Mouse (Mus musculus): ENCODE results near the gene Lcor. TPM values are rescaled to one million over a fixed set of nuclear protein-coding genes. Genes with fewer than 3 reads are reported as not detected.
A peak's percentile ranks its signal among the peaks of the same experiment; 100 is the strongest.

Lcor gene
- 10 to 100 TPM; 13.7 to 13.8 TPM for total RNA-seq (2021)

DNA sequence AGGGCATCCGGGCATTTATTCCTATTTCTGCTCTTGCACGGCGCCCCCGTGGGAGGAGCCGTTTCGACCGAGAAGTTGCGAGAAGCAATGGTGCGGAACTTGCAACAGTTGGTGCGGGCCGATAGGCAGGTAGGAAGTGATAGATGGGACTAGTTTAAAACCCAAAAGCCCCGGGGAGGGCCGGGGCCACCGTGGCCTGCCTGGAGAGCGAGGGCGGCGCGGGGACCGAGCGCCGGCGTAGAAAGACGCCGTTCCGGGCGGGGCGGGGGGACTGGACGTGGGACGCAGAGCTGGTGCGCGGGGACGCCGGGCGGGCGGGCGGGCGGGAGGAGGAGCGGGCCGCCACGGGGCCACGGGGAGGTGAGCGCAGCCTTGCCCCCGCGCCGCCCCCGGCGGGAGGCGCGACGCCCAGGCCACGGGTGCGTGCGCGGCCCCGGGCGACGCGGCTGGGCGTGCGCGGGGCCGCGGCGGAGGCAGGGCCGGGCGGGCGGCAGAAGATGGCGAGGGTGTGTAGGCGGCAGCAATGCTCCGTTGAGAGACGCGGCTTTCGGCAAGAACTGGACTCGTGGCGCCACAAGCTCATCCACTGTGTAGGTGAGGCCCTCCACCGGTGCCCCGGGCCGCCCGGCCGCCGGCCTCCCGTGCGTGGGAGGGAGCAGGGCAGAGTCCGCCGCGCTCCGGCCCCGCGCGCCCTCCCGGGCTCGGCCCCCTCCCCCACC, at the start of gene Lcor:
TSS of gene Lcor (plus strand) at position 448 of the 719 bp plus-strand sequence.
- intact Hi-C loops (cut with DNase I): no loop called here
- DNase-seq: peak; percentile 88 to 91

DNA sequence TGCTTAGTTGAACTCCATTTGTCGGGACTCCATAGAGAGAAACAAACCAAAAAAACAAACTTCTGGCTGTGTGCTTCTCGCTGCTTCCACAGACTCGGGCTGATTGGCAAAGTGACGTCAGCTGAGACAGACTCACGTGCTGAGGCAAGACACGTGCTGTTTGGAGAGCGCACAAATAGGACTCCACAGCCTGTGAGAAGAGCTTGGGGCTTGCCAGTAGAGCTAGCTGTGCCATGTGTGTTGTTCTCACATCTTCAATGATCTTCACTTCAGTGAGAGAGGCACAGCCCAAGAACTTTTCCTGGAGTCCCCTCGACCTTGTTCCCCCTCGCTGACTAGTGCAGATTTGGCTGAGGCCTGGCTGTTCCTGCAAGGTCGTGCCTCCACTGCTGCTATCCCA, 47.1 kb upstream of the Lcor start:
- intact Hi-C loops (cut with DNase I): no loop called here
- no peak for DNase-seq

DNA sequence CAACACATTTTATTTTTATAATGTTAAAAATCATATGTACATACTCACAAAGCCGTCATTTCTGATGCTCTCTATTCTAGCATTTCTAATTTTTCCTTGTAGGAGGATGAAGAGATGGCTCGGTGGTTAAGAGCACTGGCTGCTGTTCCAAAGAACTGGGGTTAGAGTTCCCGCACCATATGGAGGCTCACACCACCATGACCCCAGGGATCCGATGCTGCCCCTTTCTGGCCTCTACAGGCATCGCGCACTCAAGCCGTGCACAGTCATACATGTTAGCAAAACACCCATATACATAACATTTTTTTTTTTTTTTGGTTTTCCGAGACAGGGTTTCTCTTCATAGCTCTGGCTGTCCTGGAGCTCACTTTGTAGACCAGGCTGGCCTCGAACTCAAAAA, 46.0 kb upstream of the Lcor start:
- intact Hi-C loops (cut with DNase I): no loop called here
- DNase-seq: no peak

DNA sequence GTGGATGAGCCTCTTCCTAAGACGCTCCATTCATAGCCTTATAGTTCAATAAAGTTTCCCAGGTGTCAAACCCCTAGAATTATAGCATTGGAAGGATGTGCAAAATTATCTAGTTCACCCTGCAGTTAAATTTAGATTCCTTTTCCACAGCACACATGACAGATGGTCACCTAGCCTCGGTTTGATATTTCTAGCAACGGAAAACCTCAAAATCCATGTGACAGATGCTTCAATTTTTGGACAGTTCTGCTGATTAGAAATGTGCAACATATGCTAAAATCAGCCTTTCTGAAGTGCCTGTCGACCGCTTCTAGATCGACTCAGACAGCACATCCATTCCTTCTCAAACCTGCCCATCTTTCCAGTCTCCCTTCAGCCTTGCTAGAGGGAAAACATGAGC, 43.5 kb upstream of the Lcor start:
- intact Hi-C loops (cut with DNase I): no loop called here
- DNase-seq: no peak

DNA sequence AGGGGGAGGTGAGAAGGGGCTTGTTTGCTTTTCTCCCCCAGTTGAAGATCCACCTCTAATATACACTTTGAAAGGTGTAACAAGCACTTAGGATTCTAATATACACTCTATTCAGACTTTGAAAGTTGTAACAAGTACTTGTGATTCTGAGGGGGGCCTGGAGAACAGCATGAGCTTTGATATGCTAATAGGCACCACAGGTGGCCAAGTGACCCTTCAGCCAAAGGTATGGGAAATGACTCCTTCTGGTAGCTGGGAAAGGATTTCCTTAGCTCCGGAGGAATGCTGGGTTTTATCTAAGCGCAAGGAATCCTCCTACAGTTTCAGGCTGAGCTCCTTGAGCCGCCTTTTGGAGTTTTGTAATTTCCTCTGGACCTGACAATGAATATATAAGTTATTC, 41.0 kb upstream of the Lcor start:
- intact Hi-C loops (cut with DNase I): no loop called here
- no peak for DNase-seq

DNA sequence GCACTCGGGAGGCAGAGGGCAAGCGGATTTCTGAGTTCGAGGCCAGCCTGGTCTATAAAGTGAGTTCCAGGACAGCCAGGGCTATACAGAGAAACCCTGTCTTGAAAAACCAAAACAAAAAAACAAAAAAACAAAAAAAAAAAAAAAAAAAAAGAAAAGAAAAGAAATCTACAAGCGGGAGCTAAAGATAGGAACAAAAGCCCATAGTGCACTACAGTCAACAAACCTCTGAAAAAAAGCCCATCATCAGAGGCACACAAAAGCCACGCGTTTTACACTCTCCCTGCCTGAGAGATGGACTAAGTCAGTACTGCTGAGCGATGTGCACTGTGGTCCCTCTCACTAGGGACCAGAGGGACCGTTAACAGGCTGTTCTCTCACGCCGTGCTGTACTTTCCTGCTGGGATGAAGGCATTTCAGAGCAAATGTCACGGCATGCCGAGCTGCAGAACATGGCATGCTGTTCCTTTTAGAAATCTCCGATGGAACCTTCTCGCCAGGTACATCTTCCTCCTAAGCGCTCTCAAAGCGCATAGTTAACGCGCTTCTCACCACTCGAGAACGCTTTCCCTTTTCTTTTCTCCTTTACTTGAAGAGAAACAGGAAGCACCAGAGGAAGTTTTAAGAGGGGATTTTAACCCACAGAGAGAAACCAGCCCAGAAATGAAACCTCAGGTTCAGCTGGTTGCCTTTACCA, 40.4 kb upstream of the Lcor start:
- no peak for DNase-seq
- intact Hi-C loops (cut with DNase I): no loop called here

DNA sequence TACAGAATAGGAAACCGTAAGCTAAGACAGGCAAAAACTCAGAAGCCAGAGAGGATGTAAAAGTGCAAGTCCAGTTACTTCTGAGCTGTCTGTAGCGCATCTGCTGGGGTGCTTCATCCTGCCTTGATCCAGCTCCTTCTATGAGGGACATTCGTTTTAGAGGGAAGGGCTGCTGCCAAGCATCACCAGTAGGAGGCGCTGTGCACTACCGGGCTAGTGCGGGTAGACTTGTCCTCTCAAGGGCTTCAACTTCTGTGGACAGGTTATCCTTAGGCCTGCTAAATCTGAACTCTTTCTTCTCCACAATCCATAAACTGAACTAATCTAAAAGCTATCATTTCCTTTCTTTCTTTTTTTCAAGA, 39.8 kb upstream of the Lcor start:
- intact Hi-C loops (cut with DNase I): no loop called here
- peak; percentile 37 to 60 for DNase-seq

DNA sequence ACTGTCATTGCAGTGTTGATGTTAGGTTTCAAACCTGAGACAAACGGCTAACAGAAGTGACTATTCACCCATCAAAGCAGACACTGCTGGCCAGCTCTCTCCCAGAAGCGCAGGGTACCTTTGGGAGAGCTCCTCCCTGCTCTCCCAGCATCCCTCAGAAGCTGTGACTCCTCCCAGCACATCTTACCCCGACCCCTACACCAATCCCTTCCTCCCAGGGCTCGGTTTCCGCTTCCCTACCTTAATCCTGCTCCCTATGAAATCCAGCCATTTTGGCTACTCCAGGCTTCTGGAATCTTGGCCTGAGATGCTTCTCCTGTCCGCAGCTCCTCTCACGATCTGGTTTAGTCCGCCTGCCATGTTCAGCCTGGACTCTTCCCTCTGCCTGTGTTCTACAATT, 37.9 kb upstream of the Lcor start:
- intact Hi-C loops (cut with DNase I): no loop called here
- DNase-seq: no peak

DNA sequence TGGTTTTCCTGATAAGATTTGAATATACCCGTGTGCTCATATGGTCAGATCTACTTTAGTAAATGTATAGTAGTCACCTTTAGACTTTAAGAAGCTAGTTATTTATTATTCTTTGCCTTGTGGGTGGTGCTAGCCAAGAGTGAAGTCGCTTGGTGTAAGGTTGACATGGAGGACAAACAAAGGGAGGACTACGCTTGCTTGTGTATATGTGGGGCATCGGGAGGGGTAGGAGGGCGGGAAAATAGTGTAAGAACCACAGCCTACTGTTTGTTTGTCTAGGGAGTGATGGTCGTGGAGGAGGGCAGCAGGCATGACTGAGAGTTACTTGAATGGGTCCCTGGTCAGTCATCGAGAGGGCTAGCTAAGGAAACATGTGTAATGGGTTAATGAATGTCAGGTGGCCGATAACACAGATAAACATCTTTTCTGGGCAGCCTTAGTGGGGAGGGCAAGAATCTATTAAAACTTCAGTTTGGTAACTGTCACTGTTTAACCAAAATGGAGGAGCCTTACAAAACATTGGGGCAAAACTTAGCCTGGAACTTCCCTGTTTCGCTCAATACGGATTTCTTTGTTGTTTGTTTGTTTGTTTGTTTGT, 37.3 kb upstream of the Lcor start:
- no peak for DNase-seq
- intact Hi-C loops (cut with DNase I): no loop called here

DNA sequence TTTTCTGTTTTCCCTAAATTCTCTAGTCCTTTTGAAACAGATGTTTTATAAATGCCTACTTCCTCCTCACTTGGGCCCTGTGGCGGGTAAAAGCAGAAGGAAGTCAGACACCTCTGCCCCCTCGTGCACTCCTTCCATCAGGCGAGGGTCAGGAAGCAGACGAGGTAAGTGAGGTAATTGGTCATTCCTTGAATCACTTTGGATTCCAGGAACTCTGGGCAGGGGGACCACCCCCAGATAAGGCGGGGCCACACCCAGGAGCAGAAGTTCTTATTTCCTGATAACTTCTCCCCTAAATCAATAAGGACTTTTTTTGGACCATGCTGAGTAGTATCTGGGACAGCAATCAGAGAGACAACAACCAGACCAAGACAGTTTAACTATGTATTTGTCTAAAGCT, 36.7 kb upstream of the Lcor start:
- intact Hi-C loops (cut with DNase I): no loop called here
- no peak for DNase-seq

DNA sequence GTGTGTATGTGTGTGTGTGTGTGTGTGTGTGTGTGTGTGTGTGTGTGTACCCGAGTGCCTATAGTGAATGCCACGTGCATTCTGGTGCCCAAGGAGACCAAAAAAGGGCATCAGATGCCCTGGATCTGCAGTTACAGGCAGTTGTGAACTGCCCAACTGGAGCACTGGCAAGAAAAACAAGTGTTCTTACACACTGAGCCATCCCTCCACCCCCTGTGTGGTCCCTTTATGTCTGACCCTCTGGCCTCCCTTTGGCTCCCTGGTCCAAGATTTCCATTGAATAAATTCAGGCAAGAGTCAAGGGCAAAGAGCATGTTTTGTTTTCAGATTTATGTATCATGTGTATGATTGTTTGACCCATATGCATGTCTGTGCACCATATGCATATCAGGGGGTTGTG, 35.3 kb upstream of the Lcor start:
- intact Hi-C loops (cut with DNase I): no loop called here
- no peak for DNase-seq

DNA sequence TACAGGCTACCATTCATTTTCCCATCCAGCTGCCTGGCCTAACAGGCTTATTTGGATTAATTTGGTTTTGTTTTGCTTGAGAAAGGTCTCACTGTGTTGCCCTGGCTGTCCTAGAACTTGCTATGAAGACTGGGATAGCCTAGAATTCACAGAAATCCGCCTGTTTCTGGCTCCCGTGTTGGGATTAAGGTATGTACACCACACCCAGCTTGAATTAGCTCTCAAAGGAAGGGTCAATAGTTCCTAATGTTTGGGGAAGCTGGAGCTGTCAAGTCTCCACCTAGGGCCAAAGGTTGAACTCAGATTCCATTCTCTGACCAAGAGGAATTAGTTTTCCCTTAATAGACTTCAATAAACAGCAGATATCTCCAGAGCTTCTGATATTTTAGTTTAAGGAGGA, 34.7 kb upstream of the Lcor start:
- no peak for DNase-seq
- intact Hi-C loops (cut with DNase I): no loop called here

DNA sequence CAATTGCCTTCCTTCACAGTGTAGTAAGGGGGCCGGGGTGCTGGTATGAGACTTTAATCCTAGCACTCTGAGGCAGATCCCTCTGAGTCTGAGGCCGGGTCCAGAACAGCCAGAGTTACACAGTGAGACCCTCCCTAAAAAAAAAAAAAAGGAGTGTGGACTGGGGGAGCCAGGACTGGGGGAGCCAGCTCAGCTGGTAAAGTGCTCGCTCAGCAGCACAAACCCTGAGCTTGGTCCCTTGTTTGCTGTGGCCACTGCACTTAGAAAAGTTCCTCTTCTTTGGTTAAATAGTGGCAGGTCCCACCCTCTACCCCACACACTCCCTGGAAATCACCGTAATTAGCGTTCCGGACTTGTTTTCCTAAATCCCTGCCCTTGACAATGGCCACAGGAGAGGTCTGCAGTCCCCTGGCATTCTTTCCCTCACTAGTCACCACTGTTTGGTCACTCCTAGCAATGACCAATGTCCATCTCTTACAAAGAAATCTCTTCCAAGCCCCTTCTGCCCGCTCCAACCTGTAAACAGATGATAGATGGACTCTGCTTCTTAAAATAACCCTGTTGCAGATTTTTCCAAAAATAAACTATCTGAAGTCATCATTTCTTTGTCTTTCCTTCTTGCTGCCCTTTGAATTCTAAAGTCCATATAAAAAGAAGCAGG, 32.9 kb upstream of the Lcor start:
- intact Hi-C loops (cut with DNase I): no loop called here
- DNase-seq: no peak

DNA sequence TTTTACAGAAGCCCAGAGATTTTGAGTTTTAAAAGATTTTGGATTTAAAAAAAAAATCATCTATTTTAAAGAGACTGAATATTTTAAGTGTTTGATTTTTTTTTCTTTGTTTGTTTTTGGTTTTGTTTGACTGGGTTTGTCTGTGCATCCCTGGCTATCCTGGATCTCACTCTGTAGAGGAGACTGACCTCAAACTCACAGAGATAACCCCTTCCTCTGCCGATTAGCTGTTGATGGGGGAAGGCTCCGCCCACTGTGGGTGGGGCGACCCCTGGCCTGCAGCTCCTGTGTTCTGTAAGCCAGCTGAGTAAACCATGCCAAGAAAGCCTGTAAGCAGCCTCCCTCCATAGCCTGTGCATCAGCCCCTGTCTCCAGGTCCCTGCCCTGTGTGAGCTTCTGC, 30.3 kb upstream of the Lcor start:
- intact Hi-C loops (cut with DNase I): no loop called here
- DNase-seq: no peak

DNA sequence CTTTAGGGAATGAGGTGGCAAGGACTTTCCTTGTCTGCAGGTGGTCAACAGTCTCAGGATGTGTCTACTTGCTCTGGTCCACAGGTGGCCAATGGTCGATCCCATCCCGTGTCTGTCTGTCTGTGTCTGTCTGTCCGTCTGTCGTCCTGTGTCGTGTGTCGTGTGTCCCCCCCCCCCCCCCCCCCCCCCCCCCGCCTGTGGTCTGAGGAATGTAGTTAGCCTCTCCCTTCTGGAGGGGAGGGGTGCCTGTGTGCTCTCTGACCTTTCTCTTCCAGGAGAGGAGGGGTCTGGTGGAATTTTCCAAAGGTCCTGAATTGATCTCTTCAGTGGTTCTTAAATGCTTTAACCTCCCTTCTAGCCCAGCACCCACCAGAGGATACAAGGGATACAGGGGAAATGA, 27.8 kb upstream of the Lcor start:
- DNase-seq: no peak
- intact Hi-C loops (cut with DNase I): no loop called here

DNA sequence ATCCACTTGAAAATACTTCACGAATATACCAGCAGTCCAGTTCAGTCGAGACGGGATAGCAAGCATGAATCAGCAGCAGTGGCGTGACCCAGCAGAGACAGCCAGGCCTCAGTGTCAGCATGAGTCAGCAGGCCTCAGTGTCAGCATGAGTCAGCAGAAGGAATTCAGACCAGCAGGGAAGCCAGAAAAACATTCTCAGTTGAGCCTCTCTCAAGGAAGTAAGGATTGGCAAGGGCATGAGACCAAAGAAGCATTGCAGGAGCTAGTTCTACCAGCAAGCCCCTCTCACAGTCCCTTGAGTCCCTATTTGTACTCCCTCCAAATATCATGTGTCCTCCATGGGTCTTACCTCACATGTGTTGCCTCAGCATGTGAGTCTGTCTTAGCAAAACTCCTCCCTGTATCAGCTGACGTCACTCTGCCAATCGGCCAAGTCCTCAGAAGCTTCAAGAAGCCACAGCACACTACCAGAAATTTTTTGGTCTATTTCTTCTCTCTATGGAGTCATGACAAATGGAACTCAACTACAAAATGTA, 27.3 kb upstream of the Lcor start:
- intact Hi-C loops (cut with DNase I): no loop called here
- peak in 1 of 2 experiments; percentile 17 for DNase-seq

DNA sequence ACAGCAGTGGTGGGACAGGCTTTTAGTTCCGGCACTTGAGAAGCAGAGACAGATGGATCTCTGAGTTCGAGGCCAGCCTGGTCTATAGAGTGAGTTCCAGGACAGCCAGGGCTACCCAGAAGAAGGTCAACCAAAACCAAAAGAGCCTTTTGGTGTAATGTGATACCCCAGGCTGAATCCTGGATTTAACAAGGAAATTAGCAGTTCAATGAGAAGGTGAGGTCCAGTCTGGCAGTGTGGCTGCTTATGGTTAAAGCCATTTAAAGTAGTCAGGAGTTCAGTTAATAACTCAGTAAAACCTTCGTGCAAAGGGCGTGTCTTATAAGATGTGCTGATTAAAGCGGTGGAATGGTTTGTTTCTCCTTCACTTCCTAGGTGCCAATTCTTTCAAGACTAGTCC, 25.3 kb upstream of the Lcor start:
- intact Hi-C loops (cut with DNase I): no loop called here
- DNase-seq: no peak

DNA sequence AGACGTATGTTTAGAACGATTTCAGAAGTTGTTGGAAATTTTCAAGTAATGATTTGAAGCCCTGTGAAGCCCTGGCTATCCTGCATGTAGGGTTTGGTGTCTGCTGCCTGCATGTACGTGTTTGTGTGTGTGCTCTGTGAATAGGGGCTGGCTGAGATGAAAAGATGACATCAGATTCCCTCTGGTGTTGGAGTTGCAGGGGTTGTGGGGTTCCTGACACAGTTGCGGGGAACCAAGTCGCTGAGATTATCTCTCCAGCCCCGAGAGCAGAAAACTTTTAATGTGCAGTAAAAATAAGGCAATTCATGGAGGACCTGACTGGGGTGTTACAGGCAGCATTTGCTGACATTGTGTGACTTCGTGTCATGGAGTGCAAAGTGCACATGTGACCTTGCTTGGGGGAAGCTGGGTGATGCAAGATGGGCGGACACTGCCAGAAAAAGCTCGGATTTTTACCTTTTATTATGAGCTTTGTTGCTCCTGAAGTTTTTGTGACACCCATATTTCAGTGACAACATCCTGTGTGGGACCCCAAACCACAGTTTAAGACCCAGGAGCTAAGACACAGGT, 20.2 kb upstream of the Lcor start:
- no peak for DNase-seq
- intact Hi-C loops (cut with DNase I): no loop called here

DNA sequence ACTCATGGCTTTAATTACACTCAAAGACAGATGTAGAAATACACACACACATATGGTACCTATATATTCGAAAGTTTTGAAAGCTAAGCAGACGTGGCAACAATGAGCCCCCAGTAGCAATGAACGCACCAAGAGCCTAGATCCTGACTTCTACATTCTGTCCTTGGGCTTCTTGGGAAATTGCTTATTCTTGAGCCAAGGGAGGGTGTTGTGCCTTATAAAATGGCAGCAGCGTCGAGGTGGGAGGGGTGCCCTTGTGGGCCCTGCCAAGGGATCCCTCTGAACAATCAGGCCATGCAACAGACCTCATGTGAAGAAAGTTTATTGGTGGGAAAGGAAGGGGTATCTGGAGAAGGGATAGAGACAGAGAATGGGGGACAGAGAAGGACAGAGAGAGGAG, 18.6 kb upstream of the Lcor start:
- DNase-seq: no peak
- intact Hi-C loops (cut with DNase I): no loop called here

DNA sequence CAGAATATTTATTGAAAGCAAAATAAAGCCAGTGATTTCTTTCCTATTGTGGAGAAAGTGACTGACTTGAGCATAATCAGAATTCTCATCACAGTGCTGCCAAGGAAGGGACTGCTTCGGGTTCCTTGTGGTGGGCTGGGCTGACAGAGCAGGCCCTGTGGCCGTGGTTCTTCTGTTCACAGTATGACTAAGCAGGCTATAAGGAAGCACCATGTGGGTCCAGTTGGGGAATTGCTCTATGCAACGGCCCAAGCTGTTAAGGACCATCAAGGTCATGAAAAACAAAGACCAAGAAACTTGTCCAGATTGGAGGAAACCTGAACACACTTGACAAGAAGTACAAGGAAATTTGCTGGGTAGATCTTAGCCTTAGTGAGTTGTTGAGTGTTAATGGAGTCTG, 16.0 kb upstream of the Lcor start:
- no peak for DNase-seq
- intact Hi-C loops (cut with DNase I): no loop called here

DNA sequence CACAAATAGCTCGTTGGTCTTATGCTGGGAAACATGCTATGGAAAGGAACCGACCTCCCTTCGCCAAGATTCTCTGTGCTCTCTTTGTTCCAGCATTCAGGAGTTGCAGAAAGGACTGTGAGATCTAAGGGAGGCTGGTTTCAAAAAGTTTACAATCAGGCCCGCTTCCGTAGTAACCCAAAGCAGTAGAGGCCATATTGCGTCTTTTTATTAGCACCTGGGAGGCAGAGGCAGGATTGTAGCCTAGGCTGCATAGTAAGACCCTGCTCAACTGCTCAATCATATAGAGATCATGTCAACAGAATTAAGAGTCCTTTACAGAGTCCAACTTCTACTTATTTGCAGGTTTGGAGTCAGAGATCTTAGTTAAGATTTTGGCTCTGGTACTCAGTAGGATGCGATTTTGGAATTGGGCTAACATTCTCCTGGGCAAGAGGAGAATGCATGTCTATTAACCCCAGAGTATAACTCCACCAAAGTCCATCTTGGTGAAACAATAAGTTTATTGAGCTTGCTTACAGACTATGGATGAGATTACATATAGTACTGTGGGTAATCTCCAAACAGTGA, 8.8 kb upstream of the Lcor start:
- intact Hi-C loops (cut with DNase I): no loop called here
- DNase-seq: no peak
